Mouse (Mus musculus) C2C12 (cell line): ENCODE measurements around the gene Slc35a3.

Experiments used
- CEBPB ChIP-seq: IDR thresholded peaks from one replicate; pipeline ENCODE4 v1.6.1; 2011; ENCODE audit warnings: low read depth, mild to moderate bottlenecking, control low read depth, moderate library complexity
- CTCF ChIP-seq: IDR thresholded peaks from one replicate; pipeline ENCODE4 v1.5.1; 2011; ENCODE audit not compliant: control insufficient read depth, insufficient read depth, insufficient read length
- MAX ChIP-seq: IDR thresholded peaks from one replicate; pipeline ENCODE4 v1.6.1; 2011; ENCODE audit warnings: mild to moderate bottlenecking, control low read depth
- MYOD1 ChIP-seq: IDR thresholded peaks from one replicate; pipeline ENCODE4 v1.6.1; 2011; ENCODE audit warnings: low read depth; ENCODE audit not compliant: control insufficient read depth, insufficient read length
- MYOG ChIP-seq: IDR thresholded peaks from one replicate; pipeline ENCODE4 v1.6.1; 2011; ENCODE audit not compliant: control insufficient read depth, insufficient read length; ENCODE audit errors: extremely low read depth
- USF1 ChIP-seq: IDR thresholded peaks from one replicate; pipeline ENCODE4 v1.6.1; 2011; ENCODE audit warnings: low read depth, mild to moderate bottlenecking, control low read depth, moderate library complexity

DNA sequence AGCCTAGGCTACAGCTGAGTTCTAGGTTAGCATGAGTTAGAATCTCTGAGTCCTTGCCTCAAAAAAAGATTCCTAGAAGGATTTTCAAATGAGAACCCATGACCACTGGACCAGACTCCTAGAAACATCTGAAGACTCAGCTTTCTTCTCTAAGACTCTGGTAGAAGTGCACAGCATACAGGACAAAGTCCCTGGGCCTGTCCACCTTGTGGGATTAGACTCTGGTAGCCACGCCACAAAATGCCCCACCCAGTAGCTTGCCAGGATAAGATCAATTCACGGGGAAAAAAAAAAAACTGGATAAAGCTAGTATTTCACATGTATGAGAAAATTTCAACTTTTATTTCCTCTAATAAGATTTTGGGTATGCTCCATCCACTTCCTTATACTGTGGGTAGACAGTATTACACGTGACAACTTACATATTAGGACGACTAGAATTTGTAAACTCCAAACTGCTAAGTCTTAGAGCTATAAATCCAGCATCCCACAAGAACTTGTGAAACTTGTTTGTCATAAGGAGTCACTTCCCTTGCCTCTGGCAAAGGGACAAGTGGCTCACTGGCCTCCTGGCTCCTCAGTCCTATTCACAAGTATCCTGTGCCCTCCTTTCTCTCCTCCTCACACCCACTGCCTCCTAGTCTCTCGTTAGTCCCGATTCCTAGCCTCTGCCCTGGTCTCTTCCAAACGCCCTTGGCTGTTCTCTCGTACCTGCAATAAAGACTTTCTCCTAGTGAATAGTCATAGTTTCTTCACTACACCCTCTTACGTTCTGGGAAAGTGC, 74.7 kb downstream of the Slc35a3 start:
- TF ChIP-seq CTCF, result no peak
- no peak for TF ChIP-seq CEBPB
- TF ChIP-seq USF1, result no peak
- no peak for TF ChIP-seq MAX
- TF ChIP-seq MYOD1, result no peak
- no peak for TF ChIP-seq MYOG
